Mouse (Mus musculus) erythroblast, embryonic 14.5 days (primary cell): ENCODE results near the gene Tsga13.

Experiments used
- GATA1 ChIP-seq: IDR thresholded peaks from 2 replicates; pipeline ENCODE4 v1.6.1; 2012; ENCODE audit warnings: low read length, inconsistent platforms, mixed read lengths
- TAL1 ChIP-seq: IDR thresholded peaks from 3 replicates; pipeline ENCODE4 v1.6.1; 2012; ENCODE audit warnings: low read length, inconsistent platforms, mixed read lengths

DNA sequence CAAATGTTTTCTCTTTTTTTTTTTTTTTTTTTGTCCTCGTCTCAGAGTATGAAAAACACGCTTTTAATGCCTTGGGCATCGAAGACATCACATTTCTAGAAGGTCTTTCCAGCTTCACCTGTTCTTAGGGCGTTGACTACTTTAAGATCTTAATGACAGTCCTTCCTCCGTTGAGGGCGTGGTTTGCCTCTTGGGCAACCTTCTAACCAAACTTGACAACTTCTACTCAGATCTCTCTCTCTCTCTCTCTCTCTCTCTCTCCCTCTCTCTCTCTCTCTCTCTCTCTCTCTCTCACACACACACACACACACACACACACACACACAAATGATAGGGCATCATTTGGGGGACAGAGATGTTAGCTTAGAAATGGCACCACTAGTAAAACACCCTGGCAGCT lies 17.9 kb downstream of the Tsga13 start:
- no peak for TF ChIP-seq TAL1
- TF ChIP-seq GATA1 = no peak
